Mouse (Mus musculus) MEL (cell line): ENCODE measurements around the gene Nup188.

Experiments
- EP300 ChIP-seq, 2 experiments: IDR thresholded peaks; 2 replicates each; pipeline ENCODE4 v1.6.1; 2011; ENCODE audit warnings: improper control_type of control experiment in 2 of 2, low read length in 2 of 2, low read depth in 1 of 2, mild to moderate bottlenecking in 1 of 2
- MAZ ChIP-seq: IDR thresholded peaks from 2 replicates; pipeline ENCODE4 v1.6.1; 2012; ENCODE audit warnings: low read depth, mild to moderate bottlenecking, inconsistent platforms, low read length, improper control_type of control experiment
- POLR2A ChIP-seq, 2 experiments: IDR thresholded peaks; 2 replicates each; pipeline ENCODE4 v1.6.1; 2011 to 2012; ENCODE audit warnings: low read length in 2 of 2, mild to moderate bottlenecking in 2 of 2, control low read depth in 1 of 2, improper control_type of control experiment in 1 of 2, low read depth in 1 of 2, moderate library complexity in 1 of 2; ENCODE audit not compliant: control insufficient read depth in 1 of 2, insufficient read depth in 1 of 2, poor library complexity in 1 of 2
- POLR2AphosphoS5 ChIP-seq: IDR thresholded peaks from 2 replicates; pipeline ENCODE4 v1.6.1; 2012; ENCODE audit warnings: low read depth, borderline replicate concordance, mild to moderate bottlenecking, inconsistent platforms, low read length, moderate library complexity, mixed read lengths
- RCOR1 ChIP-seq: IDR thresholded peaks from 2 replicates; pipeline ENCODE4 v1.6.1; 2012; ENCODE audit warnings: low read depth, mild to moderate bottlenecking, inconsistent platforms, low read length, improper control_type of control experiment
- TCF12 ChIP-seq: IDR thresholded peaks from 2 replicates; pipeline ENCODE4 v1.6.1; 2014; ENCODE audit warnings: low read depth, mild to moderate bottlenecking, inconsistent platforms, low read length, improper control_type of control experiment, moderate library complexity

GRCm38 (mm10) chr2:30261064-30261736 is 25.0 kb upstream of the Nup188 start:
- TF ChIP-seq MAZ (no peak), POLR2AphosphoS5 (no peak), POLR2A (IDR thresholded peaks at IDR 0.05; ENCODE audit: control insufficient read depth in 1 of 2, insufficient read depth in 1 of 2, low read depth in 1 of 2, low read length in 2 of 2, poor library complexity in 1 of 2) (no peak), EP300 (IDR thresholded peaks at IDR 0.05; ENCODE audit: low read depth in 1 of 2, low read length in 2 of 2) (no peak), RCOR1 (no peak), TCF12 (no peak)
